Mouse (Mus musculus) lung, postnatal 0 days (tissue): ENCODE results near the gene 6430548M08Rik.

Experiments
- CTCF ChIP-seq: IDR thresholded peaks from 2 replicates; pipeline ENCODE4 v1.5.1; 2016; ENCODE audit warnings: antibody characterized with exemption, mild to moderate bottlenecking
- EP300 ChIP-seq: IDR thresholded peaks from 2 replicates; pipeline ENCODE4 v1.6.1; 2016; ENCODE audit warnings: antibody characterized with exemption, mild to moderate bottlenecking, control low read depth

DNA sequence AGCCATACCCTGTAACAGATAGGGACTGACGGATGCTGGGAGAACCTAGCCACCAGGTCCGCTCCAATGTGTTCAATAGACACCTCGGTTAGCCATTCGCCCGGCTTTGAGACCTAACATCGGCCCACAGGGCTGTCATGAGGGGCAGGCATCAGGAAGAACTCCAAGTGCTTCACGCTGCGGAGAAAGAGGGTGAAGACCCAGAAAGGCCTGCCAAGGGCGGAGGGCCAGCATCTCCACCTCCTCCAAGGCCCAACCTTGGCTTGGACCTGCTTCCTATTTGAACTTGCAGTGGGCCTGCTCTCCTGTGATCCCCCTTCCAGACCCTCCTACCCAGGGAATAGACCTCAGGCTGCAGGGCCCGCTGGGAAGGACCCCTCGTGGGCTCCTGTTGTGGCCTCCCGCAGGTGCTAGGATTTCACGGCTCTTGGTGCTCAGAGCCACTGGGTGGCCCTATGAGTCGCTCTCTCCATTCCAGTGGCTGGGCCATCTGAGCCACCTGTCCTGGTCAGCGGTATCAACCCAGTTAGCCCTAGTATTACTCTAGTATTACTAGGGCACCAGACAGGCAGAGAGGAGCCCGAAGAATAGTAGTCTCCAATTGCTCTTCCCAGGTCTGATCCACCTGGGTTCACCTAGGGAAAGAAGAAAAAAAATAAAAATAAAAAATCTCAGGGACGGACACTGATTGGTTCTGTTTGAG, 76.3 kb downstream of the 6430548M08Rik start:
- TF ChIP-seq CTCF = no peak
- no peak for TF ChIP-seq EP300
